Mouse (Mus musculus): ENCODE measurements around the gene Cbx2. TPM values are rescaled to one million over a fixed set of nuclear protein-coding genes. Genes with fewer than 3 reads are reported as not detected.

Cbx2 gene
- total and polyA plus RNA-seq, 3 experiments: 13.1 to 13.3 TPM; not detected in 1

- no peaks in the 10 kb centered on the region for H3K79me2 ChIP-seq (ENCODE audit: control insufficient read depth, insufficient read depth, low read length, poor library complexity)
- no peak overlapping the region for H3K4me3 ChIP-seq (ENCODE audit: control insufficient read depth in 1 of 2, insufficient read depth in 1 of 2, low read depth in 2 of 2, low read length in 2 of 2)
- no peak overlapping the region for H3K27ac ChIP-seq (ENCODE audit: control insufficient read depth, low read depth, low read length)
- peaks cover 0 to 9% of the 10 kb centered on the region in 2 experiments; a peak in 3 of 4 replicates for H3K27me3 ChIP-seq (ENCODE audit: control insufficient read depth in 1 of 2, insufficient read depth in 2 of 2, low read length in 2 of 2)
- TF ChIP-seq USF2 (IDR thresholded peaks at IDR 0.05; ENCODE audit: borderline replicate concordance in 1 of 2, insufficient read depth in 1 of 2, low read depth in 1 of 2, low read length in 2 of 2) (no peak), JUND (IDR thresholded peaks at IDR 0.05; ENCODE audit: low read depth, low read length) (no peak), ZC3H11A (IDR thresholded peaks at IDR 0.05; ENCODE audit: low read depth, low read length) (no peak), ZMIZ1 (IDR thresholded peaks at IDR 0.05; ENCODE audit: low read depth, low read length) (no peak), MXI1 (IDR thresholded peaks at IDR 0.05; ENCODE audit: low read depth, low read length) (no peak), BHLHE40 (IDR thresholded peaks at IDR 0.05; ENCODE audit: borderline replicate concordance, low read depth, low read length) (no peak), TBP (IDR thresholded peaks at IDR 0.05; ENCODE audit: low read depth, low read length) (no peak), ZNF384 (IDR thresholded peaks at IDR 0.05; ENCODE audit: low read depth, low read length) (no peak), GATA1 (IDR thresholded peaks at IDR 0.05; ENCODE audit: low read depth, low read length) (no peak), POLR2AphosphoS2 (IDR thresholded peaks at IDR 0.05; ENCODE audit: low read length) (no peak), RAD21 (IDR thresholded peaks at IDR 0.05; ENCODE audit: low read depth, low read length) (no peak), TCF12 (IDR thresholded peaks at IDR 0.05; ENCODE audit: low read depth, low read length) (no peak), NRF1 (IDR thresholded peaks at IDR 0.05; ENCODE audit: insufficient read depth, low read depth, low read length, poor library complexity, severe bottlenecking) (no peak), TAL1 (IDR thresholded peaks at IDR 0.05; ENCODE audit: low read length) (no peak), KAT2A (conservative IDR thresholded peaks at IDR 0.05; ENCODE audit: low read depth, low read length) (no peak), MYB (IDR thresholded peaks at IDR 0.05; ENCODE audit: low read depth, low read length) (no peak), SIN3A (IDR thresholded peaks at IDR 0.05; ENCODE audit: low read length) (no peak), HCFC1 (IDR thresholded peaks at IDR 0.05; ENCODE audit: low read depth, low read length) (no peak), POLR2AphosphoS5 (IDR thresholded peaks at IDR 0.05; ENCODE audit: borderline replicate concordance, low read depth, low read length) (no peak)
- no peak overlapping the region for H3K9ac ChIP-seq (ENCODE audit: control insufficient read depth, low read depth, low read length, poor library complexity, severe bottlenecking)
- peaks cover 0 to 2% of the 10 kb centered on the region in 2 experiments; a peak in 2 of 4 replicates for H3K36me3 ChIP-seq (ENCODE audit: control insufficient read depth in 1 of 2, insufficient read depth in 2 of 2, low read length in 2 of 2)
- H3K9me3 ChIP-seq (replicated peaks; ENCODE audit: insufficient read depth, low read length): no peaks in the 10 kb centered on the region
- no peak for DNase-seq (ENCODE audit: low read depth, low spot score)
- H3K4me1 ChIP-seq (ENCODE audit: control insufficient read depth in 1 of 2, insufficient read depth in 2 of 2, low read length in 2 of 2): no peaks in the 10 kb centered on the region
Measured at GRCm38 (mm10) chr11:119075805-119076204, 53.0 kb downstream of the Cbx2 start.

- no peaks in the 10 kb centered on the region; a peak in 1 of 4 replicates for H3K4me1 ChIP-seq (ENCODE audit: control insufficient read depth in 1 of 2, insufficient read depth in 2 of 2, low read length in 2 of 2)
- H3K79me2 ChIP-seq (ENCODE audit: control insufficient read depth, insufficient read depth, low read length, poor library complexity): no peaks in the 10 kb centered on the region
- no peak for DNase-seq (ENCODE audit: low read depth, low spot score)
- H3K27me3 ChIP-seq (ENCODE audit: control insufficient read depth in 1 of 2, insufficient read depth in 2 of 2, low read length in 2 of 2): no peaks in the 10 kb centered on the region; a peak in 2 of 4 replicates
- no peaks in the 10 kb centered on the region for H3K9me3 ChIP-seq (replicated peaks; ENCODE audit: insufficient read depth, low read length)
- no peak overlapping the region for H3K27ac ChIP-seq (ENCODE audit: control insufficient read depth, low read depth, low read length)
- H3K9ac ChIP-seq (ENCODE audit: control insufficient read depth, low read depth, low read length, poor library complexity, severe bottlenecking): no peak overlapping the region
- H3K36me3 ChIP-seq (ENCODE audit: control insufficient read depth in 1 of 2, insufficient read depth in 2 of 2, low read length in 2 of 2): peaks cover 0 to 3% of the 10 kb centered on the region in 2 experiments; a peak in 2 of 4 replicates
- TF ChIP-seq MAZ (IDR thresholded peaks at IDR 0.05; ENCODE audit: low read depth, low read length): no peak
- TF ChIP-seq E2F4 (IDR thresholded peaks at IDR 0.05; ENCODE audit: borderline replicate concordance, low read depth, low read length): no peak
- no peak for TF ChIP-seq RCOR1 (IDR thresholded peaks at IDR 0.05; ENCODE audit: low read depth, low read length)
- no peak for TF ChIP-seq POLR2AphosphoS2 (IDR thresholded peaks at IDR 0.05; ENCODE audit: low read length)
- TF ChIP-seq MAX (IDR thresholded peaks at IDR 0.05; ENCODE audit: low read length): no peak
- no peak for TF ChIP-seq GATA1 (IDR thresholded peaks at IDR 0.05; ENCODE audit: low read depth, low read length)
- TF ChIP-seq POLR2A (IDR thresholded peaks at IDR 0.05; ENCODE audit: control insufficient read depth in 1 of 2, insufficient read depth in 1 of 2, low read depth in 1 of 2, low read length in 2 of 2, poor library complexity in 1 of 2): no peak
- no peak for TF ChIP-seq KAT2A (conservative IDR thresholded peaks at IDR 0.05; ENCODE audit: low read depth, low read length)
- no peak for TF ChIP-seq ZC3H11A (IDR thresholded peaks at IDR 0.05; ENCODE audit: low read depth, low read length)
- TF ChIP-seq RAD21 (IDR thresholded peaks at IDR 0.05; ENCODE audit: low read depth, low read length): no peak
- TF ChIP-seq GABPA (IDR thresholded peaks at IDR 0.05; ENCODE audit: low read depth, low read length): no peak
- H3K4me3 ChIP-seq (ENCODE audit: control insufficient read depth in 1 of 2, insufficient read depth in 1 of 2, low read depth in 2 of 2, low read length in 2 of 2): no peak overlapping the region
Measured at GRCm38 (mm10) chr11:119077755-119078154, 55.0 kb downstream of the Cbx2 start.
